Mouse (Mus musculus): ENCODE measurements at regions not wholly inside any gene's neighbourhood (a gene's known extent, or its start where the extent isn't known, plus 50 kb on each side); places are given as distances from the start of the nearest gene placed in this dataset.

GRCm38 (mm10) chr7:40659662-40660061 lies 238.5 kb upstream of the Vstm2b start:
- DNase-seq (ENCODE audit: low spot score in 2 of 2), result no peak

GRCm38 (mm10) chr7:40663781-40664180 lies 234.3 kb upstream of the Vstm2b start:
- no peak for DNase-seq (ENCODE audit: low spot score in 2 of 2)

DNA sequence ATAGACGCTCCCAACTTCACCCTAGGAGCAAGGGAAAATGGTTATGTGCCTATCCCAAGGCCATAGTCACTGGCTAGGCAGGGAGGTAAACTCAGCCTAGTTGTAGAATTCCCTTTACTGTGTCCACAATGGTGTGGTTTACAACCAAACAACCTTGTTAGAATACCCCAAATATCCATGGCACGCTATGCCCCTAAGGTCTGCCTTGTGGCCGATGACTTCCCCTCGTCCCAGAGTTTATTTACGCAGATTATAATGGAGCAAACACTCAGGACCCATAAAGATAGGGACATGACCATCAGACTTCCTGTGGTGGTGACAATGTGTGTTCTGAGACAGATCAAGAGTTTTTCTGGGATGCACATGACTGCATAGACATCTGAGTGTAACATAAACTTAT lies 231.5 kb upstream of the Vstm2b start:
- no peak for DNase-seq (ENCODE audit: low spot score in 2 of 2)

DNA sequence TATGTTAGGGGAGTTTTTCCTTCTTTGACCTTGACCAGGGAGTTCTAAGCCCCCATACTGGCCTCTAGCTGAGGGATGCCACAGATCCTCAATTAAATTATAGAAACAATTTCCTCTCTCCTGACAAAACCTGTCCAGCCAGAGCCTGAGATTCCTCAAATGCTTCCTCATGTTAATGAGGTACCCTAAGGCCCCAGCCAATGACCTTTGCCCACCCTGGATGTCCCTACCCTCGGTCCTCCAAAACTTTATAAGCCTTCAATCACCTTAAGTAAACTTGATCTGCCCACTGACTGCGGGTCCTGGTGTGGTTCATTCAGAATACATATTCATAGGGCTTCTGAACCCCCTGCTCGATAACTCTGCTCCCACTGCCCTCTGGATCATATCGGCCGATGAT lies 227.7 kb upstream of the Vstm2b start:
- no peak for DNase-seq (ENCODE audit: low spot score in 2 of 2)

GRCm38 (mm10) chr7:40671068-40671467 lies 227.1 kb upstream of the Vstm2b start:
- DNase-seq (ENCODE audit: low spot score in 2 of 2), result no peak

GRCm38 (mm10) chr7:40672348-40672747 lies 225.8 kb upstream of the Vstm2b start:
- DNase-seq (ENCODE audit: low spot score in 2 of 2), result no peak

GRCm38 (mm10) chr7:40674397-40674796 lies 223.7 kb upstream of the Vstm2b start:
- DNase-seq (ENCODE audit: low spot score in 2 of 2), result no peak

- DNase-seq (ENCODE audit: low spot score in 2 of 2), result no peak
Observed at GRCm38 (mm10) chr7:40677601-40678000, 220.5 kb upstream of the Vstm2b start.

GRCm38 (mm10) chr7:40680567-40680966 lies 217.6 kb upstream of the Vstm2b start:
- DNase-seq (ENCODE audit: low spot score in 2 of 2), result no peak

GRCm38 (mm10) chr7:40680993-40681392 lies 217.1 kb upstream of the Vstm2b start:
- no peak for DNase-seq (ENCODE audit: low spot score in 2 of 2)

DNA sequence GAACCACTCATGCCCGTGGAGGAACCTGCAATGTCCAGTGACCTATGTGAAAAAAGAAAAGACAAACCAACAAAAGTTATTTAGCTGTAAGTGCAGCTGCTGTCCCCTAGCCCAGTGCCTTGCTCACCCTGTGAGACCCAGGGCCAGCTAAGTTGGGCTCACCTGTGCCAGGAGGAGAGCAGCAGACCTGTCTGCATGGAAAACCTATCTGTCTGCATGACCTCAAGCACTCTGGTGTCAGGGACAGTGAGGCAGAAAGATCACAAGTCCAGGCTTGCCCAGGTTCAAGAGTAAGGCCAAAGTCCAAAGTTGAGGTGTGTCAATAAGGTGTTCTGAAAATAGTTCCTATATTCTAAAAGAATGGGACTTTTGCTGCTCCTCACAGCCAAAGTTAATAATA lies 215.0 kb upstream of the Vstm2b start:
- DNase-seq (ENCODE audit: low spot score in 2 of 2), result no peak

DNA sequence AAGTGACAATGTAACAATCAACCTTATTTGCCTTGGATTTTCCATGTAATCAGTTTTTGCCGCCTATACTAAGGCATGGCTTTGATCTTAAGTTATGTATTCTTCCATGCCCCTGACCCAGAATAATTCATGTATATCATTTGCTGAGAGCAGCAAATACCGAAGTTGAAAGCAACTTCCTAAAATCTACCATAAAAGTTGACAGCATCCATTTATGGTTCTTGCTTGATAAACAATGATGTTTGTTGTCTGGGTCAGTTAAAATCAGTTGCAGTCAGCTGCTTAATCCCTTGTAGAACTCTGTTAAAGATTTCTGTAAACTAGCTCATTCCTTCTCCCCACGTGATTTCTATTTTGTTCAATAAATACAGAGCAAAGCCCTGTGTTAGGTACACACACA lies 214.5 kb upstream of the Vstm2b start:
- DNase-seq (ENCODE audit: low spot score in 2 of 2), result no peak

DNA sequence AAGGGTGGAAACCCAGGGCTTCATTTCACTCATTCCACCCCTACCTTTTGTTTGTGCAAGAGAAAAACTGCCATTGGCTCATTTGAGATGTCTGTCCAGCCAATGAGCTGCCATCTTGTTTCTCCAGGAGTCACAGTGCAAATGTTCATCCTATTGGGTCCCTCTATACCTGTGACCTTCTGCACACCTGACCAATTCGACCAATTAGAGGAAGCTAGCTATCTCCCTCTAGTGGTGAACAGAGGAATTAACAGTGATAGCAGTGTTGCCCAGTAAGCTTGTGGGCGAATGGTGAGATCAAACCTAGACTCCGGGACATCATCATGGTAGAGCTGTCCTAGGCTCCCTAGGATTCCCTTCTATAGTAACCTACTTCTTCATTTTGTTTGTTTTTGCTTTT lies 211.1 kb upstream of the Vstm2b start:
- DNase-seq (ENCODE audit: low spot score in 2 of 2), result no peak

- no peak for DNase-seq (ENCODE audit: low spot score in 2 of 2)
Observed at GRCm38 (mm10) chr7:40688546-40688945, 209.6 kb upstream of the Vstm2b start.

GRCm38 (mm10) chr7:40693755-40694154 lies 204.4 kb upstream of the Vstm2b start:
- DNase-seq (ENCODE audit: low spot score in 2 of 2), result no peak

DNA sequence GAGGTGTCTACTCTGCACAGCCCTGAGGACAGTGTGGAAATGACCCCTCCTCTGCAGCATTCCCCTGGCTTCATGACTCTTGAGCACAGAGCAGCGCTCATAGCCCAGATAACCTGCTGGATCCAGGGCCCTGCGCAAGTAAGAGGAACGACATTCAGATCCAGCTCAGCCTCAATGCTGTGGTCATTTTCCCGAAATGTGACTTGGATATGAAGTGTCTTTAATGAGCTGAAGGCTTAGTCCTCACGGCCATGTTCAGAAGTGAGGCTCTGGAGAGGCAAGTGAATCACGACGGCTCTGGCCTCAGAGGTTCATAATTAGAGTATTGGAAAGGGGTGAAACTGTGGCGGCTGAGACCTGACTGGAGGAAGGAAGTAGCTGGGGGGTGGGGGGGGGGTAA lies 200.6 kb upstream of the Vstm2b start:
- no peak for DNase-seq (ENCODE audit: low spot score in 2 of 2)

GRCm38 (mm10) chr7:40698309-40698708 lies 199.8 kb upstream of the Vstm2b start:
- no peak for DNase-seq (ENCODE audit: low spot score in 2 of 2)

DNA sequence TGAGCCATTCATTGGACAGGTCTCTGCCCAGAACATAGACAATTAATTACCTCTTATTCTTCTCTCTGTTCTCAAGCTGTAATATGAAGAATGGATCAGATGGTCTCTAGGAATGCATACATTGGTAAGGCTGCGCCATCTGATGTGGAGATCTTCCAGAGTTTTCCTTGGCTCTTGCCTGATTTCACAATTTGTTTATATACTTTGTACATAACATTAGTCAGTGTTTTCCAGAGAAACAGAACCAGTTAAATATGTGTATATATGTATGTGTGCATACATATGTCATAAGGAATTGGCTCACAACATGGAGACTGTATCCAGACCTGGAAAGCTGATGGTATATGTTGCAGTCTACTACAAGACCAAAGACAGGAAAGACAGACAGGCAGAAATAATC lies 198.5 kb upstream of the Vstm2b start:
- no peak for DNase-seq (ENCODE audit: low spot score in 2 of 2)

GRCm38 (mm10) chr7:40700656-40701055 lies 197.5 kb upstream of the Vstm2b start:
- DNase-seq (ENCODE audit: low spot score in 2 of 2), result no peak

- DNase-seq (ENCODE audit: low spot score in 2 of 2), result no peak
Observed at GRCm38 (mm10) chr7:40702191-40703045, 195.7 kb upstream of the Vstm2b start.

DNA sequence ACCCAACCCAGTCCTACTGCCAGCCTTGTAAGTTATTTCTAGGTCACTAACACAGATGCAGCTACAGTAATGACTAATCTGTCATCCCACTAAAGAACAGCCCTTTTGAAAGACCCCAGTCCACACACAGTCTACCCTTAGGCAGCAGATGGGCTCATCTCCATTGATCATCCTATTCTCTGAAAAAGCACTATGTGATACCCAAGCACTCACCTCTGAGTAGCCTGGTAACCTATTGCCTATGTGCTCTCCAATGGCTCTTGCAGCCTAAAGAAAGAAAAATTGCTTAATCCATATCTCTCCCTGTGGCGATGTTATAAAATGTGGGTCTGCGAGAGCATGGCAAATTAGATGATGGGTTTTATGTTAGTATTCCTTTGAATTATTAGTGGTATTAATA lies 189.9 kb upstream of the Vstm2b start:
- DNase-seq (ENCODE audit: low spot score in 2 of 2), result no peak

GRCm38 (mm10) chr7:40717991-40718390 lies 180.1 kb upstream of the Vstm2b start:
- no peak for DNase-seq (ENCODE audit: low spot score in 2 of 2)

GRCm38 (mm10) chr7:40736971-40737468 lies 161.1 kb upstream of the Vstm2b start:
- DNase-seq (ENCODE audit: low spot score in 2 of 2), result no peak

Data from adrenal gland, postnatal 4 days (tissue).